Comparison of ENCODE assay signal across 8 mouse cellular contexts in the genomic region with DNA sequence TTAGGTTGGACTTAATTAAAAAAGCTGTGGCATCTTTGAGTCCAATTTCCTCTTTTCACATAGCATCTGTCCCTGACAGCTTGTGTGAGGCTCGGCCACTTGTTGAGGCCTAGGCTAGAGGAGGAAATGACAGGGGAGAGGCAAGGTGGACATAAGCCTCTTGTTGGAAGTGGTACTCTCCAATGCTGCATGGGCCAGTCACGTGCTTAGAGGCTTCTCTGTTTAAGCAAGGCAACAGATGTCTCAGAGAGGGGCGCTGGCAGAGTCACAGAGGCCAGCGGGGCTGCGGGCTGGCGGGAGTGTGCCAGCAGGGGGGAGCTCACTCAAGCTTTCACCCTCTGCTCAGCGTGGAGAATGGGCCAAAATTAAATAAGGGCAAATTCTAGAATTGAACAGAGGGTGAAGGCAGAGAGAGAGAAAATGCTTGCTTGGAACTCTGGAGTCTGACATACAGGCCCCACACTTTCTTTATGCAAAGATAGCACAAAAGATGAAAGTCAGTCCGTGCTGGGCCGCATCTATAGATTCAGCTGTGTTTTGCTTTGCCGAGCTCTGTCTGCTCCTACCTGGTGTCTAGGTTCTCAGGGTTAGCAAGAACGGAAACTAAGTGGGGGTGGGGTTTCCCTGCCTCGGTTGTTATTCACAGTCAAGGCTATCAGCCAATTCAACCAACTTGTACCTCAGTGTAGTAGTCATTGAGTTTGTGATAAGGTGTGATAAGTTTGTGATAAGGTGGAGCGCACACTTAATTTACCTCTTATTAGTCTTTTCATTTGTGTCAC.
DNase-seq lines count a peak whose midpoint lies in the region; ATAC-seq and TF ChIP-seq lines count a peak whose summit lies in the region.
"Had no signal": no experiment of that assay in that cellular context is flagged by ENCODE, and none has a peak within 500 bp of the region (broad histone marks: within the 10 kb centered on the region; RNA-seq: fewer than 3 reads in every experiment).

No protein-coding gene starts in this region.

- peak; percentile 50 for DNase-seq in ZHBTc4 (ENCODE audit: low read depth, low spot score)
- peak; percentile 61 for DNase-seq in forebrain, embryonic 11.5 days (ENCODE audit: low spot score)
- peak; percentile 16 to 37 for DNase-seq in layer of hippocampus, postnatal 36 days
- DNase-seq in thymus, postnatal 14 days = peak; percentile 49
- DNase-seq in heart, adult 2 months = no peak
- DNase-seq in gastrocnemius, adult 18-20 months (ENCODE audit: low spot score) = no peak

- H3K36me3 ChIP-seq in forebrain, embryonic 11.5 days (ENCODE audit: control insufficient read depth, insufficient read depth, low read length) = no peaks in the 10 kb centered on the region
- H3K36me3 ChIP-seq in heart, adult 2 months (ENCODE audit: control insufficient read depth, insufficient read depth, low read length) = no peaks in the 10 kb centered on the region
- H3K36me3 ChIP-seq: limb, embryonic 12.5 days had no signal

- ATAC-seq in CD4-positive, CD25-positive, alpha-beta regulatory T cell, adult 4 months = peak; percentile 84
- peak; percentile 77 for ATAC-seq in forebrain, embryonic 11.5 days (replicated peaks; ENCODE audit: low FRiP score)

- TF ChIP-seq POLR2A in heart, adult 2 months (IDR thresholded peaks at IDR 0.05; ENCODE audit: insufficient read depth, low read depth, low read length) = no peak

- H3K27me3 ChIP-seq in forebrain, embryonic 11.5 days (ENCODE audit: control insufficient read depth, insufficient read depth, low read length) = no peaks in the 10 kb centered on the region
- no peaks in the 10 kb centered on the region for H3K27me3 ChIP-seq in heart, adult 2 months (ENCODE audit: control insufficient read depth, insufficient read depth, low read length)
- H3K27me3 ChIP-seq: limb, embryonic 12.5 days had no signal

- no peak overlapping the region for H3K4me3 ChIP-seq in forebrain, embryonic 11.5 days (ENCODE audit: low read depth, low read length)
- no peak overlapping the region for H3K4me3 ChIP-seq in heart, adult 2 months
- H3K4me3 ChIP-seq: limb, embryonic 12.5 days had no signal

- no peak for TF ChIP-seq CTCF in heart, adult 2 months (IDR thresholded peaks at IDR 0.05)

- H3K4me1 ChIP-seq in forebrain, embryonic 11.5 days (replicated peaks; ENCODE audit: control insufficient read depth, insufficient read depth, low read length) = peaks cover 3% of the 10 kb centered on the region; the same call in 1 of the 2 replicates
- no peaks in the 10 kb centered on the region; the same call in 1 of the 2 replicates for H3K4me1 ChIP-seq in heart, adult 2 months (ENCODE audit: control insufficient read depth, insufficient read depth, low read length)

- no peak for TF ChIP-seq EP300 in heart, adult 2 months (IDR thresholded peaks at IDR 0.05; ENCODE audit: insufficient read depth, low read depth, low read length)

- WGBS in forebrain, embryonic 11.5 days = 27% methylated on average over 13 of the region's 13 CpGs
- 66% methylated on average over 13 of the region's 13 CpGs for WGBS in heart, adult 2 months

- H3K9me3 ChIP-seq in forebrain, embryonic 11.5 days (ENCODE audit: control insufficient read depth, low read length) = no peaks in the 10 kb centered on the region
- H3K9me3 ChIP-seq: limb, embryonic 12.5 days had no signal

- no peak overlapping the region for H3K4me2 ChIP-seq in forebrain, embryonic 11.5 days (ENCODE audit: low read depth, low read length, severe bottlenecking)
- H3K4me2 ChIP-seq: limb, embryonic 12.5 days had no signal

- H3K79me2 ChIP-seq in heart, adult 2 months (replicated peaks; ENCODE audit: control insufficient read depth, insufficient read depth, low read length) = no peaks in the 10 kb centered on the region

- intact Hi-C loops in heart, adult 2 months (cut with DNase I) = no loop called here

- no peak overlapping the region for H3K9ac ChIP-seq in forebrain, embryonic 11.5 days (ENCODE audit: low read length)
- no peak overlapping the region for H3K9ac ChIP-seq in heart, adult 2 months (ENCODE audit: low read depth, low read length)
- H3K9ac ChIP-seq: limb, embryonic 12.5 days had no signal

- no peak overlapping the region for H3K27ac ChIP-seq in forebrain, embryonic 11.5 days (ENCODE audit: low read depth, low read length)
- no peak overlapping the region for H3K27ac ChIP-seq in heart, adult 2 months
- H3K27ac ChIP-seq: limb, embryonic 12.5 days had no signal

Comparison
In these comparisons a context has a peak if more than half of its experiments do, and no peak if none do; other contexts are left out.
1. DNase-seq: peak in ZHBTc4 (single experiment), forebrain, embryonic 11.5 days (single experiment), layer of hippocampus, postnatal 36 days (2 of 2) and thymus, postnatal 14 days (single experiment); none in heart, adult 2 months (0 of 2) and gastrocnemius, adult 18-20 months (single experiment).